Mouse (Mus musculus) gastrocnemius, adult 8-10 months (tissue): ENCODE measurements around the gene Fam118a. TPM values are rescaled to one million over a fixed set of nuclear protein-coding genes. Genes with fewer than 3 reads are reported as not detected.
"Not testable (repeated sequence)": the region's sequence is repeated elsewhere in the genome, so short reads cannot be mapped to it uniquely, and the experiment has no call there.

ENCODE experiments used
- DNase-seq, 2 experiments: peaks; one replicate each; pipeline ENCODE4 v3.0.0; 2022; ENCODE audit warnings: low spot score in 2 of 2
- total RNA-seq, 4 experiments: library from RNA; stranded (reverse); gene quantifications; 2 replicates each; pipeline ENCODE4 v1.2.4; 2022

Gene Fam118a
- total RNA-seq, 4 experiments from 2014 or later = 4.3 to 6.2 (median 5.2) TPM

GRCm38 (mm10) chr15:85012662-85013054 lies 16.1 kb upstream of the Fam118a start:
- no peak for DNase-seq

- DNase-seq = no peak
Measured at GRCm38 (mm10) chr15:85015771-85016170, 13.0 kb upstream of the Fam118a start.

- no peak for DNase-seq
Measured at GRCm38 (mm10) chr15:85016951-85017664, 11.6 kb upstream of the Fam118a start, which contains the start of gene Upk3a. Gene Upk3a (plus strand): TSS chr15:85017141.

- peak in 1 of 2 experiments; percentile 34 for DNase-seq
Measured at GRCm38 (mm10) chr15:85022211-85022610, 6.5 kb upstream of the Fam118a start.

- no peak for DNase-seq
Measured at GRCm38 (mm10) chr15:85026197-85026596, 2.6 kb upstream of the Fam118a start.

GRCm38 (mm10) chr15:85027740-85028139 lies 1.0 kb upstream of the Fam118a start:
- DNase-seq = no peak

DNA sequence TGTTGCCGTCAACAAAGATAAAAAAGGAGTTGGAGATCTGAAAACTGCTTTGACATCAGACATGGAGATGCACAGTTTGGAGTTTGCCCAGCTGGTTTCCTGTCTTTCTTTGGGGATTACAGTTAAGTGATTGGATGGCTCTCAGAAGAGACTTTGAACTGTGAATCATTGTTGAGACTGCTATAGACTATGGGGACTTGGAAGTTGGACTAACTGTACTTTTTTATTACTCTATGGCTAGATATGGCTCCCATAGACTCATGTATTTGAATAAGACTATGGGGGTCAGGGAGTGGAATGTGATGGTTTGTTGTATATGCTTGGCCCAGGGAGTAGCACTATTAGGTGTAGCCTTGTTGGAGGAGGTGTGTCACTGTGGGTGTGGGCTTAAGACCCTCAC lies 1.9 kb downstream of the Fam118a start:
- DNase-seq = not testable (repeated sequence)

DNA sequence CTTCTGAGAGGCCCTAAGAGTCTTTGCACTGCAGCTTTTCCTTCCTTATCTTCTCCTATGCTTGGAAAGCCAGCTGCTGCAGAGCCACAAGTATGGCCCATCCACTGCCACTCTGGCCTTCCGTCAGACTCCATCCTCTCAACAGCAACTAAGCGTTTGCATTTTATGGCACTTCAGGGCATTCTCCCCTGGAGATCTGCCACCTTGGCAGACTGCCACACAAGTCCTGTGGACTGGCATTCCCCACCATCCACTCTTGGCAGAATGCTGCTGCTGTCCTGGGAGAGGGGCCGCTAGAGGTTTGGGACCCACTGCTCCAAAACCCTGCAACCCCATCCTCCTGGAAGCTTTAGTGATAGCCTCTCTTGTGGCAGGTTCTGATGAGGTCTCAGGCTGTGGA lies 3.1 kb downstream of the Fam118a start:
- no peak for DNase-seq

GRCm38 (mm10) chr15:85033916-85034315 lies 5.2 kb downstream of the Fam118a start:
- DNase-seq = not testable (repeated sequence)

DNA sequence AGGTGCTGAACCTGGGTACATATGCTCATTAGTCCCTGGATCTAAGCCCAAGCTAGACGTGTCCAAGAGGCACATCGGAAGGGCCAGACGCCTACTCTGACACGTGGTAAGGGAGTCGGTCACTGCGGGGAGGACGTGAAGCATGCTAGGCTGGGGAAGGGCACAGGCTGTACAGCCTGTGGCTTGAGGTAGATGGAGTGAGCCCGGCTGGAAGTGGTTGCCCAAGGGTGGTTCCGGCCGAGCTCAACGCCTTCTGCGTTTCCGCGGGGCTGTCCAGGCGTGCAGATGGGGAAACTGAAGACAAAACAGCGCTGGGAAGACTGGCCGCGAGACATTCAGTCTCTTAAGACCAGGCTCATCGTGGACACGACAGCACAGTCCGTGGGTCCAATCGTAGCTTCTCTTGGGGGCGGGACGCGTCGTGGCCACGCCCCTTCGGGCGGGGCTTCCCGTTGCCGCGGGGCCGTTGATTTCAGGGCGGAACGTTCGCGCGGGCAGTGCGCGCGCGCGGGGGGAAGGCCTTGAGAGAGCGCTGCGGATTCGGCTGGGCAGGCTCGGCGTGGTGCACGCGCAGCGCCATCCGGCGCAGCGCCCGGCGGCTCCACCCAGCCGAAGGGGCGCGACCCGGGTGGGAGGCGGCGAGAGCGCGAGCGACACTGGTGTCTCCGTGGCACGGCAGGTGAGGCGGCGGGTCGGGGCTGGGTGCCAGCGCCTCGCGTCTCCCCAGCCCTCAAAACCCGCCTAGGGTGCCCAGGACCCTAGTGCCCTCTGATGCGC lies 8.0 kb downstream of the Fam118a start:
- peak; percentile 97 to 99 for DNase-seq

- no peak for DNase-seq
Measured at GRCm38 (mm10) chr15:85037343-85037690, 8.6 kb downstream of the Fam118a start.

DNA sequence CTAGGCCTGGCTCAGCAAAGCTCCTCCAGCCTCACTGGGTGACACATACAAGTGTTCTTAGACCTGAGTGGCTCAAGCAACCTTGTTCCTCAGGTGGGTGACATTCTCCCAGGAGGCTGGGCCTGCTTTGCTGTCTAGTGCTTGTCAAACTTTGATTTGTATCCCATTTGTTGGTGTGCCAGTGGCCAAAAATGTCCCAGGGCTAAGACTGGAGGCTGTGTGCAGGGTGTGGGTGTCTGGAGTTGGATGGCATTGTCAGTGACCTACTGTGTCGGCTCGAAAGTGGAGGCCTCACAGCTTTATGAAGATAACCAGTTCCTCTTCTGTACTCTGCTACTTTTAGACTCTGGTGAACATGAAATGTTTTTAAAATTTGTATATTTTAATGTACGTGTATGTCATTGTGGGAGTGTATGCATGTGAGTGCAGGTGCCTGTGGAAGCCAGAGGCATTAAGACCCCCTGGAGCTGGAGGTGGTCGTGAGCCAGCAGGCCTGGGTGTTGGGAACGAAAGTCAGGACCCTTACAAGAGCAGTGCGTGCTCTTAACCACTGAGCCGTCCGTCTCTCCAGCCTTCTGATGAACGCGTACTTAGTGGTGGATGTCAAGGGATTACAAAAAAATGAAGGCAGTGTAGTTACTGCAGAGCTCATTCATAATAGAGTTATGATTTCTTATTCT lies 12.9 kb downstream of the Fam118a start:
- no peak for DNase-seq

DNA sequence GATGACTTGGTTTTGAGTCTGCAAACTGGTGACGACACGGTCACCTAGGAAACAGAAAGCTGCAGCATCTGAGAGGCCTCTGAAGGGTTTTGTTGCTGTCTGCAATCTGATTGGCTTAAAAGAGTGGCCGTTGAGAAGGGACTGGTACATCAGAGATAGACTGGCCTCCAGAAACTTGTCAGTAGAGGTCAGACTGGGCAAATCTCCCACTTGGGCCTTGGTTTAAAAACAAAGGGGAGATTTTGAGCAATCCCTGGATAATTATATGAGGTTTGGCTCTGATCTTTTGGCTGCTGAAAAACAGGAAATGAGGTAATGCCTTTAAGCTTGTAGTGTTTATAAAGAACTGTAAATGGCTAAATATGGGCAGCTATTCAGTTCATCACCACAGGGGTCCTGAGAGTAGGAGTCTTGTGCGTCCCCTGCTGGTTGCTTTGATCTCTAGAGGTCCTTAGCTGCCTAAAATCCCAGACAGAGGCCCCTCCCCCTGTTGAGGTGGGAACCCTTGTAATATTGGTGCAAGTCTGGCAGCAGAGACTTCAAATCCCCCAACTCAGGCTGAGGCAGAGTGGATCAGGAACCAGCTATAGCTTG lies 13.7 kb downstream of the Fam118a start:
- DNase-seq = peak; percentile 38 to 47

- no peak for DNase-seq
Measured at GRCm38 (mm10) chr15:85043116-85043515, 14.4 kb downstream of the Fam118a start.

- no peak for DNase-seq
Measured at GRCm38 (mm10) chr15:85043761-85044160, 15.0 kb downstream of the Fam118a start.

DNA sequence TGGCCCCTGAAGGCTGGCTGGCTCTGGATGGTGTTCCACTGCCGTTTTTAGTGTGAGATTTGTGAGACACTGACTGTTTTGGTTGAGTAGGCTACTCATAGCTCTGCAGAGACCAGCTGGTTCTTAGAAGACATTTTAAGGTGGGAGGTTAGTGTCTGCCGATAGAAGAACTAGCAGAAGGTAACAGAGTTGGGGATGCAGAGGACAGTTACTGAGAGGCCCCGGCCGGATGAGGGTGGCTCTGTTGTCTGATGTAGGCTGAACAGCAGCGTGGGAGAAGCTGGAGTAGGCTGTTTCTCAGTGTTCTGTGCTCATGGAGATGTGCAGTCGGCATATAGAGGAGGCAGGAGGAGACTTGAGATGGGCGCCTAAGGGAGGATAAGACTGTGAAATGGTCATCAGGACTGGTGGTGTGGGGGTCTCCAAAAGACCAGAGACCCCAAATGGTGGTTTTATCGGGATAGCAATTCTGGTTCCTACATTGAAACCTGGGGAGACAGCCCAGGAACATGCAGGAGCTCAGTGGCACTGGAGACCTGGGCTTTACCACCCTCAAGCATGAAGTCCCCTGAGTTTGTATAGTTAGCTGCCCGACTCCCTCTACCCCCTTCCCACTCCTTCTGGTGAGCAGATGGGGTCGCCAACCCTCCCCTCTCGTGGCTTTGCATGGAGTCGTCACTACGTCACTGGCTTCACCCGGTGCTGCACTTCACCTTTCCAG lies 17.6 kb downstream of the Fam118a start:
- DNase-seq = no peak

DNA sequence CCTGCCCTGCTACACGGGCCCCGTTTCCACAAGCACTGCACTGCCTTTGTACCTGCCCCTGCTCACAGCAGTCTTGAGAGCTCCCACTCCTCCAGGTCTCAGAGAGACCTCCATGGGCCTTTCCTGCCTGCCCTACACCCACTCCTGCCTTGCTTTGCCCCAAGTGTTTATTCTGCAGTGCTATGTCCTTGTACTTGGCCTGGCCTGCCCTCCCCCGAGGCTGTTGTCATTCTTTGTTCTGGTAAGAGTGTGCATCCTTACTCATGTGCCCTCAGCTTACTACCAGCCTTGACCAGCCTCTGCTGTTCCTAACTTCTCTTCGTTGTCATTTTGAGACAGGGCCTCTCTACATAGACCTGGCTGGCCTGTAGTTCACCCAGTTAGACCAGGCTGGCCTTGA lies 19.1 kb downstream of the Fam118a start:
- DNase-seq = no peak

DNA sequence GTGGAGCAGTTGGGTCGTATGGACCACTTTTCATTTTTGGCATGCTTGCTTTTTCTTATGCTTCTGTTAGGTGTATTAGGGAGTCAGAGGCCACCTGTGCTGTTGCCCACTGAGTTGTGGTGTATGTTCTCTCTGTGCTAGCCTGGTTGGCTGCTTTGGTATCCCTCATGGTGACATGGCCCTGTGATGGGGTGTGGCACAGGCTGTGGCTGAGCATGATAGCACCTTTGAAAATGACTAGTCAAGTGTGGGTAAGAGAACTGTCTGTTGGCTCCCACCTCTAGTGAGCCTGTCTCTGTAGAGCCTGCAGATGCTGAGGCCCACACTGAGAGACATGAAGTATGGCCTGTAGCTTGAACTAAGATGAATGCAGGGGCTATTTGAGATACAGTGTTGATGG lies 21.0 kb downstream of the Fam118a start:
- DNase-seq = no peak

GRCm38 (mm10) chr15:85054098-85054497 lies 25.4 kb downstream of the Fam118a start:
- DNase-seq = no peak

DNA sequence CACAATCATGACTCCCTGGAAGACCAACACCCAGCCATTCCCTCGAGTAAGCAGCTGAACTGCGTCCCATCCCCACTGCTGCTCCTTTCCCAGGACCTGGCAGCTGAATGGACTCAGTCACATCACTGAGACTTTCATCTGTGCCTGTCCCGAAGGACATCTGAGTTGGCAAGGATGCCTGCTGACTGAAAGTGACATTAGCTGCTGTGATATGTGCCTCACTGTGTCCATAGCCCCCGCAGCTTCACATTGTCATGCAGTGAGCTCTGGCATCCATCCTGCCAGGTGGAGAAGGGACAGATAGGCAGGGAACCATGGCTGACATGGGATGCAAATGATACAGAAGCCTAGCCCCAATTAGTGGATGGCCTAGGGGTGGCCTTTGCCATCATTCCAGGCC lies 26.4 kb downstream of the Fam118a start:
- DNase-seq = no peak

- no peak for DNase-seq
Measured at GRCm38 (mm10) chr15:85063421-85063820, 34.7 kb downstream of the Fam118a start.
